In genomic region chr15:100732580-100732979, GRCm38 (mm10) we compare ENCODE assay signal across 12 mouse cellular contexts. TPM values are rescaled to one million over a fixed set of nuclear protein-coding genes. Genes with fewer than 3 reads are reported as not detected.
DNase-seq lines count a peak whose midpoint lies in the region; ATAC-seq lines count a peak whose summit lies in the region.
"Had no signal": no experiment of that assay in that cellular context is flagged by ENCODE, and none has a peak within 500 bp of the region (broad histone marks: within the 10 kb centered on the region; RNA-seq: fewer than 3 reads in every experiment).

No protein-coding gene starts in this region.

- H3K9me3 ChIP-seq in heart, embryonic 11.5 days (replicated peaks; ENCODE audit: control insufficient read depth, low read length) = no peaks in the 10 kb centered on the region
- no peaks in the 10 kb centered on the region for H3K9me3 ChIP-seq in embryonic facial prominence, embryonic 14.5 days (ENCODE audit: control insufficient read depth, low read length)
- H3K9me3 ChIP-seq: forebrain, embryonic 10.5 days; limb, embryonic 15.5 days; neural tube, embryonic 13.5 days had no signal

- H3K27ac ChIP-seq in heart, embryonic 11.5 days (ENCODE audit: low read depth, low read length) = no peak overlapping the region
- H3K27ac ChIP-seq in embryonic facial prominence, embryonic 14.5 days (replicated peaks; ENCODE audit: low read depth, low read length) = no peak overlapping the region
- H3K27ac ChIP-seq: forebrain, embryonic 10.5 days; limb, embryonic 15.5 days; neural tube, embryonic 13.5 days had no signal

- H3K4me3 ChIP-seq in heart, embryonic 11.5 days (ENCODE audit: low read depth, low read length) = no peak overlapping the region
- no peak overlapping the region for H3K4me3 ChIP-seq in embryonic facial prominence, embryonic 14.5 days (ENCODE audit: low read depth, low read length)
- H3K4me3 ChIP-seq: forebrain, embryonic 10.5 days; limb, embryonic 15.5 days; neural tube, embryonic 13.5 days had no signal

- H3K4me2 ChIP-seq in heart, embryonic 11.5 days = no peak overlapping the region; the same call in 1 of the 2 replicates
- H3K4me2 ChIP-seq in embryonic facial prominence, embryonic 14.5 days (ENCODE audit: low read depth, low read length) = no peak overlapping the region
- H3K4me2 ChIP-seq: limb, embryonic 15.5 days; neural tube, embryonic 13.5 days had no signal

- H3K9ac ChIP-seq in heart, embryonic 11.5 days (ENCODE audit: low read depth, low read length) = peak overlapping the region; percentile 6; the same call in 1 of the 2 replicates
- no peak overlapping the region for H3K9ac ChIP-seq in embryonic facial prominence, embryonic 14.5 days (ENCODE audit: low read depth, low read length)
- H3K9ac ChIP-seq: limb, embryonic 15.5 days; neural tube, embryonic 13.5 days had no signal

- intact Hi-C loops in heart, postnatal 36 days (cut with DNase I) = no loop called here

- H3K36me3 ChIP-seq in heart, embryonic 11.5 days (ENCODE audit: control insufficient read depth, insufficient read depth, low read length) = no peaks in the 10 kb centered on the region
- no peaks in the 10 kb centered on the region for H3K36me3 ChIP-seq in embryonic facial prominence, embryonic 14.5 days (ENCODE audit: control insufficient read depth, insufficient read depth, low read length)
- H3K36me3 ChIP-seq: forebrain, embryonic 10.5 days; limb, embryonic 15.5 days; neural tube, embryonic 13.5 days had no signal

- ATAC-seq in heart, embryonic 11.5 days (replicated peaks; ENCODE audit: insufficient number of reproducible peaks, low FRiP score, low TSS enrichment) = peak; percentile 46; the same call in 1 of the 2 replicates
- ATAC-seq in embryonic facial prominence, embryonic 14.5 days (ENCODE audit: low read depth) = peak; percentile 41; the same call in 1 of the 2 replicates
- peak; percentile 80 for ATAC-seq in neutrophil, adult 5-6 weeks (ENCODE audit: extremely low read depth, insufficient number of reproducible peaks, low FRiP score, poor library complexity, severe bottlenecking)
- ATAC-seq: hindbrain, embryonic 16.5 days had no signal

- H3K4me1 ChIP-seq in heart, embryonic 11.5 days (ENCODE audit: control insufficient read depth, insufficient read depth, low read length) = peaks cover 7% of the 10 kb centered on the region; the same call in 1 of the 2 replicates
- H3K4me1 ChIP-seq in embryonic facial prominence, embryonic 14.5 days (ENCODE audit: control insufficient read depth, insufficient read depth, low read length) = peaks cover 3% of the 10 kb centered on the region; the same call in 1 of the 2 replicates

- 20% methylated on average over 5 of the region's 5 CpGs for WGBS in heart, embryonic 11.5 days (ENCODE audit: insufficient replicate concordance)
- 21% methylated on average over 5 of the region's 5 CpGs for WGBS in embryonic facial prominence, embryonic 14.5 days

- H3K27me3 ChIP-seq in heart, embryonic 11.5 days (ENCODE audit: control insufficient read depth, insufficient read depth, low read length) = peaks cover 37% of the 10 kb centered on the region
- peaks cover 43% of the 10 kb centered on the region for H3K27me3 ChIP-seq in embryonic facial prominence, embryonic 14.5 days (replicated peaks; ENCODE audit: control insufficient read depth, insufficient read depth, low read length)

- DNase-seq in heart, postnatal 36 days = no peak
- DNase-seq in CD4-positive, CD25-positive, alpha-beta regulatory T cell, adult 2 months (ENCODE audit: low read depth, low spot score) = peak; percentile 91
- DNase-seq in embryonic facial prominence, embryonic 14.5 days (ENCODE audit: low spot score) = peak; percentile 55
- no peak for DNase-seq in cerebellum, postnatal 4 days (ENCODE audit: low spot score in 2 of 2)
- DNase-seq in right cerebral cortex, postnatal 25 days = no peak
- no peak for DNase-seq in right cerebral cortex, adult 2 months (ENCODE audit: low spot score in 2 of 2)

RNA-seq across cellular contexts. Expression of gene Galnt6, which starts 3.4 kb away (rescaled TPM):
- 0.11 and 0.17 TPM in 2 replicates for polyA plus RNA-seq in heart, embryonic 11.5 days (2014; fragmentation: Nextera tagmentation; extraction: Ambion mirVana)
- total RNA-seq in heart, postnatal 36 days (2021) = under 1 TPM; 0.72 to 0.98 TPM
- polyA plus RNA-seq in embryonic facial prominence, embryonic 14.5 days (2014; fragmentation: Nextera tagmentation; extraction: Ambion mirVana) = 1.5 and 2.1 TPM in 2 replicates
- 32.4 and 33.1 TPM in 2 replicates for total RNA-seq in neutrophil, adult 5-6 weeks (2017)
- polyA plus RNA-seq: forebrain, embryonic 10.5 days had no signal

RNA-seq across cellular contexts. Expression of gene Slc4a8, which starts 29.0 kb away (rescaled TPM):
- polyA plus RNA-seq in heart, embryonic 11.5 days (2014; fragmentation: Nextera tagmentation; extraction: Ambion mirVana) = 1.9 and 2.0 TPM in 2 replicates
- 1 to 10 TPM; 2.3 to 2.7 TPM for total RNA-seq in heart, postnatal 36 days (2021)
- 3.1 and 4.3 TPM in 2 replicates for polyA plus RNA-seq in embryonic facial prominence, embryonic 14.5 days (2014; fragmentation: Nextera tagmentation; extraction: Ambion mirVana)
- total RNA-seq in neutrophil, adult 5-6 weeks (2017) = 2.7 and 5.6 TPM in 2 replicates

RNA-seq across cellular contexts. Expression of gene Cela1, which starts 44.9 kb away (rescaled TPM):
- 1.6 and 2.2 TPM in 2 replicates for polyA plus RNA-seq in heart, embryonic 11.5 days (2014; fragmentation: Nextera tagmentation; extraction: Ambion mirVana)
- total RNA-seq in heart, postnatal 36 days (2021) = under 1 TPM in 1 of 2 experiments, not detected in 1; 0.98 TPM
- 2.4 and 3.8 TPM in 2 replicates for polyA plus RNA-seq in embryonic facial prominence, embryonic 14.5 days (2014; fragmentation: Nextera tagmentation; extraction: Ambion mirVana)
- 2.8 TPM in 1 of 2 replicates, not detected in the other for total RNA-seq in neutrophil, adult 5-6 weeks (2017)

Comparison
In these comparisons a context has a peak if more than half of its experiments do, and no peak if none do; other contexts are left out.
1. DNase-seq: peak in CD4-positive, CD25-positive, alpha-beta regulatory T cell, adult 2 months (single experiment) and embryonic facial prominence, embryonic 14.5 days (single experiment); none in heart, postnatal 36 days (0 of 2), cerebellum, postnatal 4 days (0 of 2), right cerebral cortex, postnatal 25 days (single experiment) and right cerebral cortex, adult 2 months (0 of 2).
2. RNA of gene Galnt6, which starts 3.4 kb away (total RNA-seq): 32.4 to 33.1 TPM in neutrophil, adult 5-6 weeks; 0.72 to 0.98 TPM in heart, postnatal 36 days; every median in the first group is over 10 times any median in the second.
3. Peak in every context shown above with its lines, with median percentiles within 50 percentile points of each other: ATAC-seq.